Mouse (Mus musculus): ENCODE measurements around the gene Ttn. TPM values are rescaled to one million over a fixed set of nuclear protein-coding genes. Genes with fewer than 3 reads are reported as not detected.

Ttn gene
- polyA plus RNA-seq, 1 experiment from 2014 or later, result 9.5 TPM

DNA sequence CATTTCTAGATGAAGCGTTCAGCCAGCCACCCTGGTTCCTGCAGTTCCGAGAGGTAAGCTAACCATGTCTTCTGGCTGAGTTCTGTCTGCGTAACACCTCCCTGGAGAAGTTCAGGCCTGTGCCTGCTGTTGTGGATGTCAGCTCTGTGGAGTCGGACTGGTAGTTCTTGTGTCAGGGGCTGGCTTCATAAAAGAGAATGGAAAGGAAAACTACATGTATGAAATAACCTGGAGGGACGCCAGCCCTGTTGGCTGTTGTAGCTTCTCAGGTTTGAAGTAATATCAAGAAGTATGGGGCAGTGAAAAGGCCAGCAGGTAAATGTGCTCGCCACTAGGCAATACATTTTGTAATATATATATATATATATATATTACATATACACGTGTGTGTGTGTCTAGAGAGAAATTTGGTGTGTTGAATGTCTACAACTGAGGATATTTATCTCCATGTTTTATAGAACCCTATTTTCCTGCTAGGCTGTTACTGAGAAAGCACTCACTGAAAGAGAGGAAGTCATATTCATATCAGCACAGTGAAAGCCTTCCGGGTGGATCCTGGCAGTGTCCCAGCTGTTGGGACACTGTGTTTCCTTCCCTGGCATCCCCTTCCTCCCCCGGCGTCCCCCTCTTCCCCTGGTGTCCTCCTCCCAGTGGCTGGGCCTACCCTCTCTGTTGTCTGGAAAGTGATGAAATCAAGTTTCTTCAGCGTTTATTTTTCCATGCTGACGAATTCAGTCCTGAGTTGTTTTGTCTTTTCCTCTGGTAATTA, 291.7 kb downstream of the Ttn start:
- peak; percentile 56; the same call in 1 of the 2 replicates for ATAC-seq (replicated peaks; ENCODE audit: low FRiP score)

GRCm38 (mm10) chr2:76688162-76688561, 294.2 kb downstream of the Ttn start:
- H3K36me3 ChIP-seq, result peaks cover 92% of the 10 kb centered on the region
- H3K4me1 ChIP-seq, result no peaks in the 10 kb centered on the region
- no peak overlapping the region for H3K9ac ChIP-seq
- no peak overlapping the region for H3K4me2 ChIP-seq
- no peaks in the 10 kb centered on the region for H3K9me3 ChIP-seq (replicated peaks)
- no peak overlapping the region for H3K4me3 ChIP-seq (replicated peaks)
- no peak overlapping the region for H3K27ac ChIP-seq
- WGBS, result 47% methylated on average over 7 of the region's 7 CpGs
- H3K27me3 ChIP-seq, result no peaks in the 10 kb centered on the region
- ATAC-seq (replicated peaks; ENCODE audit: low FRiP score), result no peak

More for the DNA sequence above, 291.7 kb downstream of the Ttn start:
- Histone ChIP-seq H3K27ac (peak overlapping the region; percentile 30; the same call in 1 of the 2 replicates), H3K4me2 (no peak overlapping the region), H3K27me3 (no peaks in the 10 kb centered on the region), H3K4me1 (no peaks in the 10 kb centered on the region), H3K4me3 (replicated peaks) (no peak overlapping the region), H3K9ac (no peak overlapping the region), H3K36me3 (peaks cover 93% of the 10 kb centered on the region), H3K9me3 (replicated peaks) (no peaks in the 10 kb centered on the region)
- 79% methylated on average over 12 of the region's 12 CpGs for WGBS

DNA sequence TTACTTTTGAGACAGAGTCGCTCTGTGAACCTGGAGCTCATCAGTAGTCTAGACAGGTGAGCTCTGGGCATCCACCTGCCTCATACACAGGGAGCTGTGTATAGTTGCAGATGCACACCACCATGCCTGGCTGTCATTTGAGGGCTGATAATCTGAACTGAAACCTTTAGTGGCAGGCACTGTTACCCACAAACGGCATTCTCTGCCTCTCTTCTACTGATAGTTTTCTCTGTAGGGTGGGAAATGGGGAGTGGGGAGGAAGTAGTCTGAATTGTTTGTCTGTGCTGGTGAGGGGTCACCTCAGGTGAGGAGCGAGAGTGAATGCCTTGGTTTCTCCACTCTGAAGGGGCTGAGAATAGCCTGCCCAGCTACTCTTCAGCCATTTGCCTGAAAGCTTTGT, 294.7 kb downstream of the Ttn start:
- ATAC-seq (replicated peaks; ENCODE audit: low FRiP score), result no peak
- Histone ChIP-seq H3K36me3 (peaks cover 92% of the 10 kb centered on the region), H3K4me2 (no peak overlapping the region), H3K4me1 (no peaks in the 10 kb centered on the region), H3K4me3 (replicated peaks) (no peak overlapping the region), H3K9ac (no peak overlapping the region), H3K27ac (no peak overlapping the region), H3K9me3 (replicated peaks) (no peaks in the 10 kb centered on the region), H3K27me3 (no peaks in the 10 kb centered on the region)
- 65% methylated on average over 3 of the region's 3 CpGs for WGBS

GRCm38 (mm10) chr2:76686986-76687385, 295.4 kb downstream of the Ttn start:
- 91% methylated on average over 3 of the region's 3 CpGs for WGBS
- Histone ChIP-seq H3K4me1 (no peaks in the 10 kb centered on the region), H3K4me2 (no peak overlapping the region), H3K27me3 (no peaks in the 10 kb centered on the region), H3K9ac (no peak overlapping the region), H3K4me3 (replicated peaks) (no peak overlapping the region), H3K9me3 (replicated peaks) (no peaks in the 10 kb centered on the region), H3K27ac (no peak overlapping the region), H3K36me3 (peaks cover 92% of the 10 kb centered on the region)
- ATAC-seq (replicated peaks; ENCODE audit: low FRiP score), result no peak

GRCm38 (mm10) chr2:76682301-76682700, 300.0 kb downstream of the Ttn start:
- ATAC-seq (replicated peaks; ENCODE audit: low FRiP score), result no peak
- Histone ChIP-seq H3K9me3 (replicated peaks) (no peaks in the 10 kb centered on the region), H3K27me3 (no peaks in the 10 kb centered on the region), H3K4me2 (no peak overlapping the region), H3K4me3 (replicated peaks) (no peak overlapping the region), H3K27ac (no peak overlapping the region), H3K36me3 (peaks cover 78% of the 10 kb centered on the region), H3K9ac (no peak overlapping the region), H3K4me1 (peaks cover 3% of the 10 kb centered on the region; the same call in 1 of the 2 replicates)
- 76% methylated on average over 8 of the region's 8 CpGs for WGBS

DNA sequence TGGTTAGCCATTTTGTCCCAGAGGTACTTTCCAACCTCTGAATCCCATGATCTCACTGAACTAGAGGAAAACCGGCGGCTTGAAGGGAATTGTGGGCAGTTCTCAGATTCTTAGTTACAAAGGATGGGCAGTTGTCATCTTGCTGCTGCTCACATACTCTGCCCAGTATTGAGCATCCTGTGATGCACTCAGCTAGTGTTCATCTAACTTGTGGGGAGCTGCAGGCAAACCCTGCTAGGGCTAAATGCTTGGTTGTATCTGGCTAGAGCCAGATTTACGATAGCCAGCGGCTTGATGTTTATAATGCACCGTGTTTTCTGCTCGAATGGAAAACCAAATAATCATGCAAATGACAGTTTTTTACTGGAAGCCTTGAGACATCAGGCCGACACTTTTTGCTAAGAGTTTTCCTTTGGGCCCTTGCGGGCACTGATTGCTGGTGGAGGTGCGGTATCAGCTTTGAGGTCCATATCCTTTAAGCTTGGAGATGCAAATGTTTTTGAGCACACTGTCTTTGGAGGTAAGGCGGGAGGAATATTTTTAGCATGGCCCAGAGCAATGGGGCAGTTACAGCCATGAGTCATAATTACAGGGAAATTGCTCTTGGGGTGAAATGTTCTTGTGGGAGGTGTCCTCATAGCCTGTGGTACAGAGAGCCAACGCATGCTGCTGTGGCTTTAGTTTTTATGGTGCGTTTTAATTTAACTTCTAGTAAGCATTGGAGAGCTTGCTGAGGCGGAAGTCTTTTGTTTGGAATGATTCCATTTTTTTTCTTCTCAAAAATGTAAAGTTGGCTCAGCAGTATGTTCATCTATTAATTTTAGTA, 305.7 kb downstream of the Ttn start:
- peak overlapping the region; percentile 92 for H3K9ac ChIP-seq
- H3K36me3 ChIP-seq, result peaks cover 23% of the 10 kb centered on the region
- peaks cover 31% of the 10 kb centered on the region for H3K4me1 ChIP-seq
- 37% methylated on average over 13 of the region's 13 CpGs for whole genome bisulfite sequencing
- ATAC-seq (replicated peaks; ENCODE audit: low FRiP score), result no peak
- peak overlapping the region; percentile 49; the same call in 1 of the 2 replicates for H3K27ac ChIP-seq
- peak overlapping the region; percentile 93 for H3K4me3 ChIP-seq (replicated peaks)
- H3K9me3 ChIP-seq (replicated peaks), result no peaks in the 10 kb centered on the region
- H3K27me3 ChIP-seq, result no peaks in the 10 kb centered on the region
- peak overlapping the region; percentile 72 for H3K4me2 ChIP-seq

DNA sequence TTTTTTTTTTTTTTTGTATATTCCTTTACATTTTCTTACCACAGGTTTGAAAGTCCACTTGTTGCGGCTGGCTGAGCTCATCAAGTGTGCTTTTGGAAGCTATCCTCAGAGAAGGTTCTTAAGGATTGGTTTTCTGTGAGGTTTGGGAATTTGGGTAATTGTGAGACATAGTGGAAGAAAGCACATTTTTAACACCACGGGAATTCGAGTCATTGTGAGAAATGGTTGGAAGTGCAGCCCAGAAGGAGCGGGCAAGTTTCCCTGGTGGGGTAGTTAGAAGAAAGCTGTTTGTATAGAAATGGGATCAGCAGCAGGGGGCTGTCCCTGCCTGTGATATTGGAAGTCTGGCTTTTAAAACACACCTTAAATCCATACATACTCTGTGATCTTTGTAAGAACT, 306.4 kb downstream of the Ttn start:
- no peaks in the 10 kb centered on the region for H3K27me3 ChIP-seq
- H3K27ac ChIP-seq, result peak overlapping the region; percentile 49; the same call in 1 of the 2 replicates
- peak overlapping the region; percentile 93 for H3K4me3 ChIP-seq (replicated peaks)
- H3K9ac ChIP-seq, result peak overlapping the region; percentile 92
- H3K9me3 ChIP-seq (replicated peaks), result no peaks in the 10 kb centered on the region
- peaks cover 18% of the 10 kb centered on the region for H3K36me3 ChIP-seq
- ATAC-seq (replicated peaks; ENCODE audit: low FRiP score), result no peak
- H3K4me2 ChIP-seq, result peak overlapping the region; percentile 72
- WGBS, result 4% methylated on average over 4 of the region's 4 CpGs
- H3K4me1 ChIP-seq, result peaks cover 32% of the 10 kb centered on the region

GRCm38 (mm10) chr2:76675451-76675850, 306.9 kb downstream of the Ttn start:
- Histone ChIP-seq H3K4me3 (replicated peaks) (peak overlapping the region; percentile 93), H3K9me3 (replicated peaks) (no peaks in the 10 kb centered on the region), H3K4me1 (peaks cover 32% of the 10 kb centered on the region), H3K36me3 (peaks cover 13% of the 10 kb centered on the region), H3K27ac (peak overlapping the region; percentile 92), H3K4me2 (peak overlapping the region; percentile 72), H3K9ac (peak overlapping the region; percentile 92), H3K27me3 (no peaks in the 10 kb centered on the region)
- peak; percentile 50 for ATAC-seq (replicated peaks; ENCODE audit: low FRiP score)
- under 1% methylated on average over 41 of the region's 44 CpGs for WGBS

DNA sequence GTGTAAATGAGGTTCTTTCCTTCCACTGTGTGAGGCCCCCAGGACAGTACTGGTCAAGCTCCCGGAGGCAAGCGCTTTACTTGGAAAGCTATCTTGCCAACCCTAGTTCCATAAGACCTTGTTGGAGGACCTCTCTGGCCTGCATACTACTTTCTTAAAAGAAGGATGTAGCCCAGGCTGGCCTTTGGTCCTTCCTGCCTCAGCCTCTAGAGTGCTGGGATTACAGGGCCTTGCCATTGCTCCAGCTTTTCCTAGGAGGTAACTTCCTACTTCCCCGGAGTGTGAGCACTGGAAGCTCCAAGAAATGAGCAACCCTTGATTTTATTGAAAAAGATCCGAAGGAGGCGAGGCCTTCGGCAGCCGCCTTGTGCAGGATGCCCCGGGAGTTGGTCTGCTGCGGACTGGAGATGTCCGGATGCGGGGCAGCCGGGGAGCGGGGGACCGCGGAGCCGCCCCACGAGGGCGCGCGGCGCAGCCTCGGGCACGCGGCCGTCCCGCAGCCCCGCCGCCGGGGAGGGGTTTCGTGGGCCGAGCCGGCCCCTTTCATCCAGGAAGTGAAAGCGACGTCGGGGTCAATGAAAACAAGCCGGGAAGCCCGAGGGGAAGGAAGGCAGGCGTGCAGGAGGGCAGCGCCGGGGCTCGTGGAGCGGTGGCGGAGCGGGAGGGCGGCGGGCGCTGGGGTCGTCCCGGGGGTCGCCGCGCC, 307.5 kb downstream of the Ttn start, which contains the start of gene Plekha3:
Plekha3 (plus strand) TSS at position 557 of the 703 bp plus-strand sequence.
- H3K27me3 ChIP-seq, result no peaks in the 10 kb centered on the region
- H3K4me2 ChIP-seq, result peak within 1 kb of the TSS; percentile 72
- peak within 1 kb of the TSS; percentile 92 for H3K9ac ChIP-seq
- peaks cover 7% of the 10 kb centered on the region for H3K36me3 ChIP-seq
- peak within 1 kb of the TSS; percentile 92 for H3K27ac ChIP-seq
- 5% methylated on average over 45 of the region's 52 CpGs for WGBS
- H3K4me1 ChIP-seq, result peaks cover 32% of the 10 kb centered on the region
- H3K4me3 ChIP-seq (replicated peaks), result peak within 1 kb of the TSS; percentile 93
- peak; percentile 80 for ATAC-seq (replicated peaks; ENCODE audit: low FRiP score)
- no peaks in the 10 kb centered on the region for H3K9me3 ChIP-seq (replicated peaks)

- 45% methylated on average over 7 of the region's 7 CpGs for WGBS
- no peak for ATAC-seq (replicated peaks; ENCODE audit: low FRiP score)
These were observed 308.8 kb downstream of the Ttn start for GRCm38 (mm10) chr2:76673472-76674081.

GRCm38 (mm10) chr2:76672966-76673392, 309.4 kb downstream of the Ttn start, which contains the start of gene Fkbp7:
Gene Fkbp7, minus strand, starts transcription at chr2:76673116.
- ATAC-seq (replicated peaks; ENCODE audit: low FRiP score), result peak; percentile 90
- peak within 1 kb of the TSS; percentile 91 for H3K27ac ChIP-seq

More at GRCm38 (mm10) chr2:76673472-76674081, 308.8 kb downstream of the Ttn start:
- Histone ChIP-seq H3K4me1 (peaks cover 32% of the 10 kb centered on the region), H3K9me3 (replicated peaks) (no peaks in the 10 kb centered on the region), H3K9ac (no peak overlapping the region), H3K36me3 (peaks cover 9% of the 10 kb centered on the region; the same call in 1 of the 2 replicates), H3K4me3 (replicated peaks) (peak overlapping the region; percentile 54), H3K27me3 (no peaks in the 10 kb centered on the region), H3K4me2 (peak overlapping the region; percentile 77), H3K27ac (peak overlapping the region; percentile 91)

More at GRCm38 (mm10) chr2:76672966-76673392, 309.4 kb downstream of the Ttn start, which contains the start of gene Fkbp7:
- peaks cover 32% of the 10 kb centered on the region for H3K4me1 ChIP-seq
- peak within 1 kb of the TSS; percentile 60 for H3K9ac ChIP-seq
- no peaks in the 10 kb centered on the region for H3K9me3 ChIP-seq (replicated peaks)
- under 1% methylated on average over 17 of the region's 17 CpGs for WGBS
- peak within 1 kb of the TSS; percentile 77 for H3K4me2 ChIP-seq
- no peaks in the 10 kb centered on the region for H3K27me3 ChIP-seq
- peak within 1 kb of the TSS; percentile 54 for H3K4me3 ChIP-seq (replicated peaks)
- H3K36me3 ChIP-seq, result peaks cover 9% of the 10 kb centered on the region; the same call in 1 of the 2 replicates

All from kidney, embryonic 15.5 days (tissue).